Mouse (Mus musculus): ENCODE results near the gene Coa7. TPM values are rescaled to one million over a fixed set of nuclear protein-coding genes. Genes with fewer than 3 reads are reported as not detected.
A peak's percentile ranks its signal among the peaks of the same experiment; 100 is the strongest.
"Not testable (repeated sequence)": the region's sequence is repeated elsewhere in the genome, so short reads cannot be mapped to it uniquely, and the experiment has no call there.

Coa7 gene
- total RNA-seq, 4 experiments from 2014 or later, result 25.7 to 32.0 (median 29.2) TPM

GRCm38 (mm10) chr4:108339277-108339690, 11.3 kb downstream of the Coa7 start:
- DNase-seq (ENCODE audit: low spot score in 2 of 2), result peak in 1 of 2 experiments; percentile 31

GRCm38 (mm10) chr4:108344631-108345083, 16.7 kb downstream of the Coa7 start:
- DNase-seq (ENCODE audit: low spot score in 2 of 2), result no peak

GRCm38 (mm10) chr4:108345826-108346225, 17.9 kb downstream of the Coa7 start:
- no peak for DNase-seq (ENCODE audit: low spot score in 2 of 2)

GRCm38 (mm10) chr4:108347111-108347510, 19.2 kb downstream of the Coa7 start:
- no peak for DNase-seq (ENCODE audit: low spot score in 2 of 2)

GRCm38 (mm10) chr4:108348256-108348875, 20.4 kb downstream of the Coa7 start:
- DNase-seq (ENCODE audit: low spot score in 2 of 2), result no peak

GRCm38 (mm10) chr4:108349064-108349463, 21.1 kb downstream of the Coa7 start:
- DNase-seq (ENCODE audit: low spot score in 2 of 2), result no peak

GRCm38 (mm10) chr4:108349836-108350547, 22.1 kb downstream of the Coa7 start:
- no peak for DNase-seq (ENCODE audit: low spot score in 2 of 2)

- no peak for DNase-seq (ENCODE audit: low spot score in 2 of 2)
These were observed 22.9 kb downstream of the Coa7 start for GRCm38 (mm10) chr4:108350819-108351218.

GRCm38 (mm10) chr4:108353591-108353990, 25.7 kb downstream of the Coa7 start:
- DNase-seq (ENCODE audit: low spot score in 2 of 2), result not testable (repeated sequence)

GRCm38 (mm10) chr4:108357458-108357857, 29.5 kb downstream of the Coa7 start:
- no peak for DNase-seq (ENCODE audit: low spot score in 2 of 2)

GRCm38 (mm10) chr4:108358498-108358897, 30.6 kb downstream of the Coa7 start:
- DNase-seq (ENCODE audit: low spot score in 2 of 2), result no peak

- DNase-seq (ENCODE audit: low spot score in 2 of 2), result peak in 1 of 2 experiments; percentile 53
These were observed 32.5 kb downstream of the Coa7 start for GRCm38 (mm10) chr4:108360136-108361055.

- no peak for DNase-seq (ENCODE audit: low spot score in 2 of 2)
These were observed 34.7 kb downstream of the Coa7 start for GRCm38 (mm10) chr4:108362321-108363261.

- no peak for DNase-seq (ENCODE audit: low spot score in 2 of 2)
These were observed 35.6 kb downstream of the Coa7 start for GRCm38 (mm10) chr4:108363355-108364110.

- no peak for DNase-seq (ENCODE audit: low spot score in 2 of 2)
These were observed 36.2 kb downstream of the Coa7 start for GRCm38 (mm10) chr4:108364111-108364476.

GRCm38 (mm10) chr4:108369254-108369653, 41.3 kb downstream of the Coa7 start:
- no peak for DNase-seq (ENCODE audit: low spot score in 2 of 2)

- DNase-seq (ENCODE audit: low spot score in 2 of 2), result no peak
These were observed 42.5 kb downstream of the Coa7 start for GRCm38 (mm10) chr4:108370409-108370808.

GRCm38 (mm10) chr4:108371421-108371820, 43.5 kb downstream of the Coa7 start:
- DNase-seq (ENCODE audit: low spot score in 2 of 2), result no peak

- DNase-seq (ENCODE audit: low spot score in 2 of 2), result no peak
These were observed 44.2 kb downstream of the Coa7 start for GRCm38 (mm10) chr4:108372166-108372565.

GRCm38 (mm10) chr4:108379476-108379875, 51.5 kb downstream of the Coa7 start:
- DNase-seq (ENCODE audit: low spot score in 2 of 2), result no peak
